Mouse (Mus musculus) heart, adult 18-20 months (tissue): ENCODE data around the gene Taar4. TPM values are rescaled to one million over a fixed set of nuclear protein-coding genes. Genes with fewer than 3 reads are reported as not detected.

ENCODE experiments used
- DNase-seq, 2 experiments: peaks; one replicate each; pipeline ENCODE4 v3.0.0; 2021 to 2022; ENCODE audit warnings: mixed read lengths in 1 of 2
- long read RNA-seq, 2 experiments: library from polyadenylated mRNA; stranded (forward); transcript quantifications; one replicate each; pipeline ENCODE4 v2.0.0; 2021
- total RNA-seq, 2 experiments: library from RNA; stranded (reverse); gene quantifications; 2 replicates each; pipeline ENCODE4 v1.2.3; 2021

Taar4 gene
- total RNA-seq, result not detected
- long read RNA-seq, experiment 1, result 0 reads
- long read RNA-seq, experiment 2, result 0 reads

DNA sequence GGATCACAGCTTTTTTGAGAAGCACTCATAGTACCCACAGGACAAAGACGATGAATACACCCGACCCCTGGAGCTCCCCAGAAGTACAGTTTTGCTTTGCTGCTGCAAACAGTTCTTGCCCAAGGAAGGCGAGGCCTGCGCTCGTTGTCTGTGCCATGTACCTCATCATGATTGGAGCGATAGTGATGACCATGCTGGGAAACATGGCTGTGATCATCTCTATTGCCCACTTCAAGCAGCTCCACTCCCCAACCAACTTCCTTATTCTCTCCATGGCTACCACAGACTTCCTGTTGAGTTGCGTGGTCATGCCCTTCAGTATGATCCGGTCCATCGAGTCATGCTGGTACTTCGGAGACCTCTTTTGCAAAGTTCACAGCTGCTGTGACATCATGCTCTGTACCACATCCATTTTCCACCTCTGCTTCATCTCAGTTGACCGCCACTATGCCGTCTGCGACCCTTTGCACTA is at the start of gene Taar4:
Gene Taar4, plus strand, starts transcription at position 51 of the 472 bp plus-strand sequence.
- no peak for DNase-seq

DNA sequence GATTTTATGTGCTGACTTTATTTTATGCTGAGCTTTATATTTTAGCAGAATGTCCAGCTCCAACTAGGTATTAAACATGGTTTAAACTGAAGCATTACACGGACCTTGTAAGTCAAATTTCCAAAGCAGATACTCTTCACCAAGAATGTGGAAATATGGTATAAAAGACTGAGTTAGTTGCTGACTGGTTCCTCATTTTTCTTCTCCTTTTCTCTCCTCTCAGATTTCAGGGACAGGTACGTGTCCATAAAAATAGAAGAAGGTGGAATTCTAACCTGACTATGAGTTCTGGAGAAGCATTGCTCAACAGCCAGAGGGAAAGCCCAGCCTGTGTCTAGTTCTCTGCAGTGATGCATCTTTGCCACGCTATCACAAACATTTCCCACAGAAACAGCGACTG is 40.2 kb upstream of the Taar4 start, which contains the start of gene Taar1:
Gene Taar1, plus strand, starts transcription at position 301 of the 400 bp plus-strand sequence.
- no peak for DNase-seq

DNA sequence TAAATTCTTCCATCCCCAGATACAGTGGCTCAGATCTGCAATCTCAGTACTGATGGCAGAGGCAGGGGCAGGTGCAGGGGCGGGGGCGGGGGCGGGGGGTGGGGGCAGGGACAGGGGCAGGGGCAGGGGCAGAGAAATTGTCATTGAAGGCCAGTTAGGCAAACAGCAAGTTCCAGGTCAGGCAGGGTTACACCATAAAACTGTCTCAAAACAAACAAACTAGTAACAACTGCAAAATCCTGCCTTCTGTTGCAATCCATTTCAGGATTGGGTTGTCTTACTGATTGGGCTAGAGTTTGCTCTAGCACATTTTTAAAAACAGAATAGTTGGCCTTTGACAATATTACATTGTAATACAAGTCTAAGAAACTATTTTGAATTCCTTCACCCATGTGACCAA is 37.8 kb upstream of the Taar4 start:
- no peak for DNase-seq

DNA sequence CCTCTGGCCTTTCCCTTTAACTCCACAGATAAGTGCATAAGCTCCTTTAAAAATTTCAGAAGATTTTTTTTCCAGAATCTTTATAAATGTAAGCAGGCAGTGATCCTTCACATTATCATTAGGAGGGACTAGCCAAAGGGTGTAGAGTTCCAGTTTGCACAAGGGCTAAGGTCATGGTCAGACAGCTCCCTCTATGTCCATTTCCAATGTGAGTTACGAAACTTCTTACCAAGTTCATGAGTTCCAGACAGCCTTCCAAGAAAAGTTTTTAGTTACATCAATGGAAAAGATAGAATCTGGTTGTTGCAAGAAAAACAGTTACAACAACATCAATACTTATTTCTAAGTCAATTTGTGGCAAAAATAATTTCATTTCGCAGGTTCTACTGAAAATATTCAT is 36.4 kb upstream of the Taar4 start:
- DNase-seq, result peak in 1 of 2 experiments; percentile 23

DNA sequence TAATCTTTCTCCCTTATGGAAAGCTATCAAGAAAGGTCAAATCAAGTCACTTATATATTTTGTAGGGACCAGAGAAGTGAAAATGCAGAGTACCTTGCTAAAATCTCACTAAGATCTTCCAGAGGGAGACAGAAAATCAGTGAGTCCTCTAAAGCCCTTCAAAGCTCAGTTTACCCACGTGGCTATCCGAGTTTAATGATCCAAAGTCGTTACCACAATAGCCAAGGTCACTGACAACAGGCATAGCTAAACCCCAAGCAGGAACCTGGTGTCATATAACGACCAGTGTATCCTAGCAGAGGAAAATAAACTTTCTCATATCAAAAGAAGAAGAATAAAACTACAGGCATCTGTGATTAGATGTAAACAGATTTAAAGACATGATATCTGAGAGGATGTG is 22.7 kb upstream of the Taar4 start:
- DNase-seq, result no peak

DNA sequence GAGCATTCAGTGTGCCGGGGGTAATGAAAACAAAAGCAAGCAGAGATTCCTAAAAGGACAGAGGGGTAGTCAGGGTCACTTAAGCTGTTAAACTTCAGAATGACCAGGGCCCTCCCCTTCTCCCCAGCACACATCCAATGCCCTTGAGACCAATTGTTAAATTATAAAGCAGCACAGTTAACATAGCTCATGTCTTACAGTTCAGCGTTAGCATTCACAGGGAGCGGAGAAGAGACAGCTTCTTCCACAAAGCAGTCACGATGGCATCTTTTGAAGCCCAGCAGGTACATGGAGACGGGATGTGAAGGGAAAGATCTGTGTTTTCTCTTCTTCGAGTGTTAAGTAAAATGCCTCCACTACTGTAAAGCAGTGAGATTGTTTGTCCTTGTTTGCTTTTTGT is 22.0 kb upstream of the Taar4 start, which contains the start of gene Taar2:
Gene Taar2, plus strand, starts transcription at position 261 of the 400 bp plus-strand sequence.
- no peak for DNase-seq

DNA sequence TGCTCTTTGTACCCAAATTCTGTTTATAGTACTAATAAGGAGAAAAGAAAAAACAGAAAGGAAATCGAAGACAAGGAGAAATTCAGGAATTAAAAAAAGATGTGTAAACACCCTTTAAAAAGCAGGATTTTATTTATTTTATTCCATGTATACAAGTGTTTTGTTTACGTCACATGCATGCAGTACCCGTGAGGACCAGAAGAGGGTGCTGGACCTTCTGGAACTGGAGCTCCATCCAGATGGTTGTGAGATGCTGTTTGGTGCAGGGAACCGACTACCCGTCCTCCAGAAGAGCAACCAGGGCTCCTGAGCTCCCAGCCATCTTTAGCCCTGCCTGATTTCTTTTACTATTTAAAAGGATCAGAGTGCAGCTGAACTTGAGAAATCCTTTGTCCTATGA is 17.8 kb upstream of the Taar4 start:
- no peak for DNase-seq

DNA sequence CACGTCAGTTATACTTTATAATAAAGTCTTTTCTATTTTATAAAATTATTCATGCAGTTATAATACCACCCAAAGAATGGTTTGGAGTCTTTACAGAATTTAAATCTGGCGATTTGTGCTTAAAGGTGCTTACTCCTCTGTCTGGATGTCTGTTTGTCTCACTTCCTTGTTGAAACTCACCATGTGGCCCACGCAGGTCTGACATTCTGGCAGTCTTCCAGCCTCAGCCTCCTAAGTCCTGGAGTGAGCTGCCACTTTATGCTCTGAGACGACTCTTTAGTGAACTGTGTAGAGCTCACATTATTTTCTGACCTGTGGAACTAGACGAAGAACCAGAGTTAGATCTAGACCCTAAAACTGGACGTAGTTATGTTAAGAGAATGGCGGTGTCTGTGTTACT is 12.3 kb upstream of the Taar4 start:
- no peak for DNase-seq

DNA sequence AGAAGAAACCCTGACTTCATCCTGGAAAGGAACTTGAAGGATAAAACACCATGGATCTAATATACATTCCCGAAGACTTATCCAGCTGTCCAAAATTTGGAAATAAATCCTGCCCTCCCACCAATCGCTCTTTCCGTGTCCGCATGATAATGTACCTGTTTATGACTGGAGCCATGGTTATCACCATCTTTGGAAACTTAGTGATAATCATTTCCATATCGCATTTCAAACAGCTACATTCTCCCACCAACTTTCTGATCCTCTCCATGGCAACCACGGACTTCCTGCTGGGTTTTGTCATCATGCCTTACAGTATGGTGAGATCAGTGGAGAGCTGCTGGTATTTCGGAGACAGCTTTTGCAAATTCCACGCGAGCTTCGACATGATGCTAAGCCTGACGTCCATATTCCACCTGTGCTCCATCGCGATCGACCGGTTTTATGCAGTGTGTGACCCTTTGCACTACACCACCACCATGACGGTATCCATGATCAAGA is 10.7 kb upstream of the Taar4 start, which contains the start of gene Taar3:
Gene Taar3, plus strand, starts transcription at position 51 of the 498 bp plus-strand sequence.
- DNase-seq, result no peak

DNA sequence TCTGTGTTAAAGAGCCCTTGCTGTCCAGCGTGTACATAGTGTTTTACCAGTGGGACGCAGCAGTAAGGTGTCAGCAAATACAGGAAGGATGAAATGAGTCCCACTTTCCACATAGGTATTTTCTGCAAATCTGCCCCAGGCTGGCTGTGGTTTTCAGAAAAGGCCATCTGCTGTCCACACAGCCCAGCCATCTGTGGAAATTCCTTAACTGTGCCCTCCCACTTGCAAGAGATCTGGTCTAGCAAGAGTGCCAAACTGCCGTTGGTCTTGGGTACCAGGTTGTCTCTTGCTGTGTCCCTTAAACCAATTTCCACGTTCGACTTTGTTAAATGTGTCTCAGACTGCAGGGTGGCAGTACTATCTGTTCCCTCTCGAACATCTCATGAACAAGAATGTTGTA is 8.6 kb upstream of the Taar4 start:
- no peak for DNase-seq

DNA sequence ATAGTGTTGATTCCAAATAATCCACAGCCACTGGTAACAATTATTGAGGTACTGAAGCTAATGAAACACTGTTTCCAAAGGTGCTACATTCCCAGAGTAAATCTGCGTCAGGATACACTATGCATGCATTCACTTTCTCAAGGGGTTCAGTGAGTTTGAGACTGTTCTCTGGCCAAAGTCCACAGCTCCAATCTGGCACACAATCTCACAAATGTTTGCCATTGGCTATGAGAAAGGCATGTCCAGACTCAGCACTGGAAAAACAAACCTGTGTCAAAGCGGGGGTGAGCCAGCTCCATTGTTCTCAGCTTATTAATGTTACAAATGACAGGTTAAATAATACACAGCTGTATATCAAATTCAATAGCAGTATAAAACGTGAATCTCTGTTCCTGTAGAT is 1.2 kb upstream of the Taar4 start:
- DNase-seq, result no peak

DNA sequence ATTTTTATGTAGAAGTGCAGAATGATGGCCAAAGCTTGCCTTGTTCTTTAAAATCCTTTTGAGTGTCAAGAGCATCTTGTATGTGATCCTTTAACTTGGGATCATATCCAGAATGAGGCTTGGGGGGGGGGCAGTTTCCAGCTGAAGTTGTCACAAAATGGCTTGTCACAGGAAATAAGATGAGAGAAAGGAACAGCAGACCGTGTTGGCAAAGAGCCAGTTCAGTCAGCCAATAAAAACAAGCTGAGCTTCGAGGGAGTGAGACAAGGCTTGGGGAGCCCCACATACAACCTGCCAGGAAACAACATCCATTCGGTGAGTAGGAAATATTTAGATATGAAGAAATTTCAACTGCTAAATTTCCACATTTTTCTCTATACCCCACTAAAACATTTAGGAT is 3.1 kb downstream of the Taar4 start:
- peak in 1 of 2 experiments; percentile 2 for DNase-seq

DNA sequence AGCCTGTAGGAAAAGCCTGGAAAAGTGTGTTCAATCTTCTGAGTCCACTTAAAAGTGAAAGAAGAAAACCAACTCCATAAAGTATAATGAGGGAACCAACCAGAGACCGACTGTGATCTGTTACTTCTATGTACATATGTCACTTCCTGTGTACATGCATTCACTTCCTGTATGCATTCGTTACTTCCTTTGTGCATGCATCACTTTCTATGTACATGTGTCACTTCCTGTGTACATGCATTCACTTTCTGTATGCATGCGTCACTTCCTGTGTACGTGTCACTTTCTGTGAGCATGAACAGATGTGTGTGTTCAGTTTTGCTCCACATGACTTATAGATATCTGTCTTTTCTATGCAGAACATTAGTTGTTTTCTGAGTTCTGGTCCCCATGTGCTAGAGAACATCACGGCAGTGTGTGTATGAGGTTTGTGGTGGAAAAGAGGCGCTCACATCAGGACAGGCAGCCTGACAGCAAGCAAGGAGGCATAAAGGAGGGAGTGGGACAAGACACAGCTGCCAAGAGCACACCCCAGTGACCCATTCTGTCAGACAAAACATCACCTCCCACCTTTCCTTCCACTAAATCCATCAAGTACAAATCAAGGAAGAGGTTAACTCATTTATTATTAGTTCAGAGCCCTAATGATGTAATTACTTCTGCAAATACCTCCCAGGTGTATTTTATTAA is 4.8 kb downstream of the Taar4 start:
- no peak for DNase-seq

DNA sequence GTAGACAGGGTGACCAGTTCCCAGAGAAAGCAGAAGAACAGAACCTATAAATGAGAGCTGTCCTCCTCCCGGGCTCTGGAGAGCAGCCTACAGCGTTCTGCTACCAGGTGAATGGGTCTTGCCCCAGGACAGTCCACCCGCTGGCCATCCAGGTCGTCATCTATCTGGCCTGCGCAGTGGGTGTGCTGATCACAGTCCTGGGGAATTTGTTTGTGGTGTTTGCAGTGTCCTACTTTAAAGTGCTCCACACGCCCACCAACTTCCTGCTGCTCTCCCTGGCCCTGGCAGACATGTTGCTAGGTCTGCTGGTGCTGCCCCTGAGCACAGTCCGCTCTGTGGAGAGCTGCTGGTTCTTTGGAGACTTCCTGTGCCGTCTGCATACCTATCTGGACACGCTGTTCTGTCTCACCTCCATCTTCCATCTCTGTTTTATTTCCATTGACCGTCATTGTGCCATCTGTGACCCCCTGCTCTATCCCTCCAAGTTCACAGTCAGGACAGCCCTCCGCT is 10.4 kb downstream of the Taar4 start, which contains the start of gene Taar5:
Gene Taar5, plus strand, starts transcription at position 51 of the 510 bp plus-strand sequence.
- DNase-seq, result no peak

DNA sequence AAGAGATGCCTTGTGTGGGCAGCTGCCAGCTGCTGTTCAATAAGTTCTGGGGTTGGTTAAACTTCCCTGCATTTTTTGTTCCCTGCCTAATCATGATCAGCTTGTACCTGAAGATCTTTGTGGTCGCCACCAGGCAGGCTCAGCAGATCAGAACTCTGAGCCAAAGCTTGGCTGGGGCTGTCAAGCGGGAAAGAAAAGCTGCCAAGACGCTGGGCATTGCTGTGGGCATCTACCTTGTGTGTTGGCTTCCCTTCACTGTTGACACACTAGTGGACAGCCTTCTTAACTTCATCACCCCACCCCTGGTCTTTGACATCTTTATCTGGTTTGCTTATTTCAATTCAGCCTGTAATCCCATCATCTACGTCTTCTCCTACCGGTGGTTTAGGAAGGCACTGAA is 11.0 kb downstream of the Taar4 start:
- DNase-seq, result no peak

DNA sequence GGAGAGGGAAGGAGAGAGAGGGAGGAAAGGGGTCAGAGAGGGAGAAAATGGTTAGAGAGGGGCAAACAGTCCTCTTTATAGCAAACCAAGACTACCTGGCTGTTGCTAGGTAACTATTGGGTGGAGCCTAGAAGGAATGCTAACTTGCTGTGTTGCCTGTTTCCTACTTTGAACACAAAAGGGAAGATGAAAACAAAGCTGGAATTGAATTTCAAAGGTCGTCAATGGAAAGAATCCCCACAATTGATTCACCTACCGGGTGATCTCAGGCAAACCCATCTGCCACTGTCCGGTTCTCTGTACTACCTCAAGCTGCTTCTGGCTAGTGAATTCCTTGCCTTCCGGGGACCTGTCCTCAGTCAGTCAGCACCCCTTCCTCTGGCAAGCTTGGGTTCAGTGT is 17.7 kb downstream of the Taar4 start:
- DNase-seq, result no peak

DNA sequence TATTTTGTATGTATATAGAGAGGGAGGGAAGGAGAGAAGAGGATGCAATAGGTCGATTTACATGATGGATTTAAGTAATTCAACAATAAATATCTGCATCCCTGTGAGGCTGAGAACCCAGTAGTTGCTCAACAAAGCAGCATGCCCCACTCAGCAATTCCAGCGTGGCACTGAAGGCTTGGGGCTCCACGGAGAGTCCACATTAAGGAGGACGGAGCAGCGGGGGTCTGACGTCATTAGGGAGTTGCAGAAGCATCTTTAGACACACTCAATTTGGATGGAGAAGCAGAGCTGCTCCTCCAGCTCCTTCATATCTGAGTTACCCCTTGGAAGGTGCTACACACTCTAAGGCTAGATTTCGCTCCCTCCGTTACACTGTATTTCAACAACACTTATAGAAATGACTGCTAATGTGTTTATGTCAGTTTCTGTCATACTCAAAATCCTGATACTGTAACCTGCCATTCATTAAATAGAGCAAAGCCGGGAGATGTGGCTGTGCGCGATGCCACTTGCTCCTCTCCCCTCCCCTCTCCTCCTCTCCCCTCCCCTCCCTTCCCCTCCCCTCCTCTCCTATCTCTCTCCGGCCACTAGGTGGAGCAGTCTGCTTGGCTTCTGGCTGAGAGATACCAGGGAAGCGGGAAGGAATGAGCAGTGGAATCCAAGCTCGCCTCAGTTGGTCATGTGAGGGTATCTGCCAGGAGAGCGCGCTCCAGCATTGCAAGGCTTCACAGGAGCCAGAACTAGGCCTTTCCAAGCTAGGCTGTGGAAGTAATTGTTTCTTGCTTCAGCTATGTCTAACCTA is 18.8 kb downstream of the Taar4 start:
- peak; percentile 61 to 76 for DNase-seq

DNA sequence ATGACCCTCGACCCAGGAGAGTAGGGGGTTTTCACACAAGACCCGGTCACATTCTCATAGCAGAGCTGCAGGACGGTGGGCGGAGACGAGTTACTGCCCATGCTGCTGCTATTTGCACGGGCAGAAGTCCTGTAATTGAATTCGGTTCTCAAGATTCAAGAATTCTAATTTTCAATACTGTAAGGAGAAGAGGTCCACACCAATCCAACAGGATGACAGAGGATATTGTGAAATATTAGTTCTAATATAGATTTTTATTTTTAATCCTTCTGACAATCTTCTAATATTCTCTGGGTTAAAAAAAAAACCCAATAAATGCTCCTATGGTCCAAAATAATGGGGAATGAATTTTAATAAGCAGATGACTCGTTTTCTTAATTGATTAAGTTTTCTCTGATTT is 25.3 kb downstream of the Taar4 start, which contains the start of gene Taar6:
Gene Taar6, minus strand, starts transcription at position 101 of the 400 bp plus-strand sequence.
- DNase-seq, result no peak

DNA sequence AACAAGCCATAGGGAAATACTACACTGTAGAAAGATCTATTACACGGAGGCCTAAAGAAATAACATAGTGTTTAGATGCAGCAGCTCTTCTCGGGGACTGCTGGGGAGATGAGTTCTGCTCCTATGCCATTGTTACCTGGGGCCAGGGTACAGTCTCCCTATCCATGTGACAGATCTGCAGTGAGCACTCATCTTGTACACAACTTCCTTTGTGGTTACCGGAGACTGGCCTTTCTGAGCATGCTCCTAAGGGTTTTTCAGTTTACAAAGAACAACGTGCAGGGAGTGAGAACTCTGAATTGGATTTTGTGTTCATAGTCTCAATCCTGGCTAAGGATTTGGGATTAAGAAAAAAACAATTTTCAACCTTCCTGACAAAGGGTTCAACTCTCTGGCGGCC is 26.1 kb downstream of the Taar4 start:
- no peak for DNase-seq

DNA sequence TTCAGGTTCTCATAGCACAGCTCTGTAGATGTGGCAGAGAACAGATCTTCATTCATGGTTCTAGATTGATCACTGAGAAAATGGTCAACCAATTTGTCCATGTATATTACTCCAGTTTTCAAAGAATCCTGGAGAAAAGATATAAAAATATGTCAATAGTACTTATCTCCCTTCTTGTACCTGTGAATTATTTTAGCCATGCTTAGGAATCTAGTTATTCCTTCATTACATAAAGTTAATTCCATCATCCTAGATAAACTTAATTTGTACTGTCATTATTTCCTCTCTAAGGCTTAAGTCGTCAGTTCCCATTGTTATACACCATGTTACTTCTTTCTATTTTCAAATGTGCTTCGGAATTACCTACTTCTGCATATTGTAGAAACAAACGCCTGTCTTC is 33.1 kb downstream of the Taar4 start, which contains the start of gene Taar7a:
Gene Taar7a, minus strand, starts transcription at position 101 of the 400 bp plus-strand sequence.
- DNase-seq, result no peak

DNA sequence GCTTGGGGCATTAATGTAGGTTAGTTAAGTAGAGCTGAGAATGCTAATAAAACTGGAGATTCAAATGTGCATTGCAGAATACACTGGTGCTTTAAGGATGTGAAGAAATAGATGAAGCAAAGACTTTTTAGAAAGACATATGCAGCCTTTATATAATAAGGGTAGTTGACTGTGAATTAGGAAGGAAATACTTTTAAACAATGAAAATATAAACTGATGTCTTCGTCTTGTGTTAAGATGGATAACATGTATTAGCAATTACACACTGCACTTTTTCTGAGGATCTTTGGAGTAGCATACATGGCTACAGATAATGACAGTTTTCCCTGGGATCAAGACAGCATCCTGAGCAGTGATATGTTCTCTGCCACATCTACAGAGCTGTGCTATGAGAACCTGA is 39.3 kb downstream of the Taar4 start, which contains the start of gene Taar7b:
Gene Taar7b, plus strand, starts transcription at position 301 of the 400 bp plus-strand sequence.
- no peak for DNase-seq

DNA sequence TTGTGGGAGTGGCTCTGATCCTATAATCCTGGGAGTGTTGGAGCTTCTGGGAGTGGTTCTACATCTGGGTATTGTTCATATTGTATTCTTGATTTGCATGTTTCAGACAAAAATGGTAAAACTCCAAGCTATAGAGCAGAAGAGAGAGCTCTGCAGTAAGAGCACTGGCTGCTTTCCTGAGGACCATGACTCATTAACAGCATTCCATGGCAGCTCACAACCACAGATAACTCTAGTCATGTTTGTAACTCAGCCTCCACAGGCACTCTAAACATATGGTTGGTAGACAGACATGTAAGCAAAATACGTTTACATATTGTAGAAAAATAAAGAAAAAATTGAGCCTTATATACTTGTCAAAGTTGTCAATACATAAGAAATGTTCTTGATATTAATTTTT is 46.1 kb downstream of the Taar4 start:
- no peak for DNase-seq
